Mouse (Mus musculus): ENCODE results near the gene Kdm2b.

DNA sequence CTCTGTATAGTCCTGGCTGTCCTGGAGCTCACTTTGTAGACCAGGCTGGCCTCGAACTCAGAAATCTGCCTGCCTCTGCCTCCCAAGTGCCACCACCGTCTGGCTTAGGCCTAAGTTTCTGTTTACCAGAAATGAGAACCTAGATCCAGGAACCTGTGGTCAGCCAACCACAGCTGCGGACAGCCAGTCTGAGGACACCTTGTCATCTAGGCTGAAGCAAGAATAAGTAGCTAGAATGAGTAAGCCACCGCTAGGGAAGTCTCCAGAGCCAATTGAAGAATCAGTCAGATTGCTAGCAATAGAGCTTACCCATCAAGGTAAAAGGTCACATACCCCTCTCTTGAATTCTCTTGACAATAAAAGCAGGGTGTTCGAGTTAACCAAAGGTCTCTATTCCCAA, 145.8 kb downstream of the Kdm2b start:
- TF ChIP-seq CTCF (IDR thresholded peaks at IDR 0.05 in 2 of 3, conservative IDR thresholded peaks at IDR 0.05 in 1 of 3; ENCODE audit: control insufficient read depth in 1 of 3, insufficient read depth in 1 of 3, low read depth in 2 of 3, low read length in 3 of 3, poor library complexity in 1 of 3, severe bottlenecking in 1 of 3) (no peak), NELFE (IDR thresholded peaks at IDR 0.05; ENCODE audit: low read depth, low read length) (no peak), MYC (IDR thresholded peaks at IDR 0.05; ENCODE audit: low read depth, low read length) (no peak), POLR2A (IDR thresholded peaks at IDR 0.05; ENCODE audit: control insufficient read depth in 1 of 2, insufficient read depth in 1 of 2, low read depth in 1 of 2, low read length in 2 of 2, poor library complexity in 1 of 2) (no peak), HCFC1 (IDR thresholded peaks at IDR 0.05; ENCODE audit: low read depth, low read length) (no peak), GABPA (IDR thresholded peaks at IDR 0.05; ENCODE audit: low read depth, low read length) (no peak), MAFK (IDR thresholded peaks at IDR 0.05; ENCODE audit: borderline replicate concordance, low read depth, low read length) (no peak), GATA1 (IDR thresholded peaks at IDR 0.05; ENCODE audit: low read depth, low read length) (no peak), RCOR1 (IDR thresholded peaks at IDR 0.05; ENCODE audit: low read depth, low read length) (no peak), ZC3H11A (IDR thresholded peaks at IDR 0.05; ENCODE audit: low read depth, low read length) (no peak)

All from MEL (cell line).